Mouse (Mus musculus): Measurements from ENCODE around the gene Cnst. TPM values are rescaled to one million over a fixed set of nuclear protein-coding genes. Genes with fewer than 3 reads are reported as not detected.

Cnst gene
- total RNA-seq, 2 experiments from 2014 or later, result 31.9 to 34.4 TPM

GRCm38 (mm10) chr1:179563211-179563610 is 17.0 kb downstream of the Cnst start:
- DNase-seq (ENCODE audit: low spot score in 2 of 2), result no peak
- H3K27ac ChIP-seq, result no peak overlapping the region
- no peak for TF ChIP-seq CTCF (conservative IDR thresholded peaks at IDR 0.05)
- H3K4me3 ChIP-seq, result no peak overlapping the region

DNA sequence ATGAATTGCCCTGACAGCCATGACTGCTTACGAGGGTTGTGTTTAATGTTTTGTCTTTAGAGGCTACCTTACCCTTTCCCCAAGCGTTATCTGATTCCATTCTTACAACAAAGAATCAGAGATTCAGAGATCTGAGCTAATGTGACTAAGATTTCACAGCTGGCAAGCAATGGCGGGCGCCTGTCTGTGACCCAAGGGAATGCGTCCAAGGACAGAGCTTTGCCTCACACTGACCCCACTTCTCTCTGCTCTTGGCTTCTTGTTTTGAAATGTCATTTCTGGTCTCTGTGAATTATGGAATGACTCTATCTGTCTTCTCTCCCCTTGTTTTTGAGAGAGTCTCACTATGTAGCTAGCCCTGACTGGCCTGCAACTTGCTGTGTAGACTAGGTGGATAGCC is 17.8 kb downstream of the Cnst start:
- no peak for DNase-seq (ENCODE audit: low spot score in 2 of 2)
- no peak for TF ChIP-seq CTCF (conservative IDR thresholded peaks at IDR 0.05)
- H3K27ac ChIP-seq, result no peak overlapping the region
- no peak overlapping the region for H3K4me3 ChIP-seq

- DNase-seq (ENCODE audit: low spot score in 2 of 2), result no peak
- Histone ChIP-seq H3K27ac (no peak overlapping the region), H3K4me3 (no peak overlapping the region)
- no peak for TF ChIP-seq CTCF (conservative IDR thresholded peaks at IDR 0.05)
These were observed 21.4 kb downstream of the Cnst start for GRCm38 (mm10) chr1:179567558-179567957.

DNA sequence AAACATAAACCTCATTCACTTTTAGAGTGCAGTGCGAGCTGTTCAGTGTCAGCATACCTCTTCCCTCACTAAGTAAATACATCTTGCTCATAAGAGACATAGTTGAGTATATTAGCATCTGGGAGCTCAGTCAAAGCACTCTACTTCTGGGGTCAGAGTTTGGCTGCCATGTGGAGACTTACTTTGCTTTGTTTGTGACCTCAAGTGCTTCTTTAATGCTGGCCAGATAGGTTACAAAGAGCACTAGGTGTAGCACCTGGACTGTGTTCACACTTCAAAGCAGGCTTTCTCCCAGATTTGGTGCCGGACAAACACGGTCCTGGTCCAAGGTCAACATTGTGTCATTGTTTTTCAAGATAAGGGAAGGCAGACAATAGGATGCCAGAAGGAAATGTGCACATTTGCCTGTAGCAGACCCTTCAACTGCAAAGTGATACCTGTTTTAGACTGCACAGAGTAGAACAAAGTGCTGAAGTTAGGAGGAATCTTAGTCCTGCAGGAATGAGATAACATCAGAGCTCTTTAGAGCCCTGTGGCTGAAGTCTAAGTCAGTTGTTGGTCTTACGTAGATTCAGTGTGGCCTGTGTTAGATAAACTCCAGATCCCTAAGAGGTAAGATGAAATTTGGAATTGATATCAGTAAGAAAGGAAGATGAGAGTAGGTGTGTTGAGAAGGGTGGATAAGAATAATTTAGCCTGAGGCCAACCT is 22.7 kb downstream of the Cnst start:
- Histone ChIP-seq H3K27ac (no peak overlapping the region), H3K4me3 (no peak overlapping the region)
- no peak for DNase-seq (ENCODE audit: low spot score in 2 of 2)
- TF ChIP-seq CTCF (conservative IDR thresholded peaks at IDR 0.05), result no peak

GRCm38 (mm10) chr1:179570482-179570881 is 24.3 kb downstream of the Cnst start:
- Histone ChIP-seq H3K27ac (peak overlapping the region; percentile 29), H3K4me3 (no peak overlapping the region)
- DNase-seq (ENCODE audit: low spot score in 2 of 2), result no peak
- TF ChIP-seq CTCF (conservative IDR thresholded peaks at IDR 0.05), result no peak

GRCm38 (mm10) chr1:179571686-179572085 is 25.5 kb downstream of the Cnst start:
- no peak for TF ChIP-seq CTCF (conservative IDR thresholded peaks at IDR 0.05)
- no peak for DNase-seq (ENCODE audit: low spot score in 2 of 2)
- no peak overlapping the region for H3K27ac ChIP-seq
- no peak overlapping the region for H3K4me3 ChIP-seq

DNA sequence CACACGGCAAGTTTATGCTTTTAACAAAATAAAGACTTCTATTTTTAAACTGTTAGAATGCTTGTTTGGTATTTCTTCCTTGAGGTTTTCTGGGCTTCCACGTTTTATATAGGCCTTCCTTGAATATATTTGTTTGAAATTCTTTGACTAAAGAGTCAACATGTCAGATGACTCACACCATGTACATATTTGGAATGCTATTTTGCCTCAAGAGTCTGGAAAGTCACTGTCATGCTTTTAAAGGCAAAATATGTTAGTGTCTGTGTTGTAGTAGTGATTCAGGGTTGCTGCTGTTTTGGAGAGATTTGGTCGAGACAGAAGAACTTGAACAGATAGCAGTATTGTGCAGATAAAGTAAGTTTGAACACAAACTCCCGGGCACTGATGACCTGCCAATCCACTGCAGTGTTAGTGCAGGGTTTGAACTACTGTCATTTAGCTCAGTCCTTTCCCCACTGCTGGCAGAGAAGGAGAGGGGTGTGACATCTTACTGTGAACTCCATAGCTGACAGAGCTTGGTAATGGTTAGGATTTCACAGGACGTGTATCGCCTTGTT is 27.6 kb downstream of the Cnst start:
- TF ChIP-seq CTCF (conservative IDR thresholded peaks at IDR 0.05), result no peak

DNA sequence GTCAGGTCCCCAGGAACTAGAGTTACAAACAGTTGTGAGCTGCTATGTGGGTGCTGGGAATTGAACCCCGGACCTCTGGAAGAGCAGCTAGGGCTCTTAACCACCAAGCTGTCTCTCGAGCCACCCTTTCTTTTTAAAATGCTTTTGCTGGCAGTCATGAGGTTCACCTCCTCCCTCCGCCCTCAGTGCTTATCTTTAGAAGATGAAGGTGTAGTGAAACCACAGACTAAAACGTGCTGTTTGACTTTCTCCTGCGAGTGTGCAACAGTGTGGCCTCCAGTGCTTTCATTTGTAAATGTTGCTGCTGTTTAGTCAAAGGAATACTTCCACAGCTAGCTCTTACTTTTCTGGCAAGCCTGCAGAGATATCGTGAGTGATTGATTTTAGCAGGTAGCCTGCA is 32.5 kb downstream of the Cnst start:
- TF ChIP-seq CTCF (conservative IDR thresholded peaks at IDR 0.05), result no peak
- Histone ChIP-seq H3K27ac (no peak overlapping the region), H3K4me3 (no peak overlapping the region)
- no peak for DNase-seq (ENCODE audit: low spot score in 2 of 2)

More for the DNA sequence above, 27.6 kb downstream of the Cnst start:
- DNase-seq (ENCODE audit: low spot score in 2 of 2), result no peak
- H3K4me3 ChIP-seq, result no peak overlapping the region
- H3K27ac ChIP-seq, result no peak overlapping the region

GRCm38 (mm10) chr1:179580200-179580599 is 34.0 kb downstream of the Cnst start:
- H3K27ac ChIP-seq, result no peak overlapping the region
- no peak for TF ChIP-seq CTCF (conservative IDR thresholded peaks at IDR 0.05)
- H3K4me3 ChIP-seq, result no peak overlapping the region

GRCm38 (mm10) chr1:179581422-179581821 is 35.3 kb downstream of the Cnst start:
- no peak overlapping the region for H3K27ac ChIP-seq
- H3K4me3 ChIP-seq, result no peak overlapping the region
- DNase-seq (ENCODE audit: low spot score in 2 of 2), result no peak
- TF ChIP-seq CTCF (conservative IDR thresholded peaks at IDR 0.05), result no peak

More at GRCm38 (mm10) chr1:179580200-179580599, 34.0 kb downstream of the Cnst start:
- DNase-seq (ENCODE audit: low spot score in 2 of 2), result no peak

DNA sequence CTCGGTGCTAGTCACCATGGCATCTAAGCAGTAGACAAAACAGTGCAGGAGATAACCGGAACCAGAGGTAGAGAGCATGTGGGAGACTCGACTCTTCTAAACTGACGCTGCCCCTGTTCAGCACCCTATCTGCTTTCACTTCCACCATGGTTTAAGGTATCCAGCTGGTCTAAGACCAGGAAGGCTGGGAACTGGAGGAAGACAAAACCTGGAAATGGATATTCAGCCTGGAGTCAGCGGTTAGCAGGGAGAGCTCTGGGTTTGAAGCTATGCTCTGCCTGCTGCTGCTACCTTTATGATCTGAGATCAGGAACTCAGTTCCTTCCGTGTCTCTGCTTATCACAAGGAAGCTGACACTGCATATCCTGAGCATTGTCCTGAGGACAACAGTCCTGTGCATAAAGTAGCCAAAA is 35.9 kb downstream of the Cnst start:
- TF ChIP-seq CTCF (conservative IDR thresholded peaks at IDR 0.05), result no peak
- Histone ChIP-seq H3K27ac (no peak overlapping the region), H3K4me3 (no peak overlapping the region)
- DNase-seq (ENCODE audit: low spot score in 2 of 2), result no peak

- DNase-seq (ENCODE audit: low spot score in 2 of 2), result no peak
- no peak overlapping the region for H3K4me3 ChIP-seq
- TF ChIP-seq CTCF (conservative IDR thresholded peaks at IDR 0.05), result no peak
- H3K27ac ChIP-seq, result no peak overlapping the region
These were observed 36.9 kb downstream of the Cnst start for GRCm38 (mm10) chr1:179583090-179583489.

GRCm38 (mm10) chr1:179584220-179584619 is 38.0 kb downstream of the Cnst start:
- DNase-seq (ENCODE audit: low spot score in 2 of 2), result no peak
- no peak for TF ChIP-seq CTCF (conservative IDR thresholded peaks at IDR 0.05)
- H3K27ac ChIP-seq, result no peak overlapping the region
- no peak overlapping the region for H3K4me3 ChIP-seq

DNA sequence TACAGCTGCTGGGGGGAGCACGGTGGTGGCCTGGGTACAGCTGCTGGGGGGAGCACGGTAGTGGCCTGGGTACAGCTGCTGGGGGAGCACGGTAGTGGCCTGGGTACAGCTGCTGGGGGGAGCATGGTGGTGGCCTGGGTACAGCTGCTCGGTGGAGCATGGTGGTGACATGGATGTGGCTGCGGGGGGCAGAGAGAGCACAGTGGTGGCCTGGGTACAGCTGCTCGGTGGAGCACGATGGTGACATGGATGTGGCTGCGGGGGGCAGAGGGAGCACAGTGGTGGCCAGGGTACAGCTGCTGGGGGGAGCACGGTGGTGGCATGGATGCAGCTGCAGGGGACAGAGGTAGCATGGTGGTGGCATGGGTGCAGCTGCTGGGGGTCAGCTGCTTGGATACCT is 39.5 kb downstream of the Cnst start:
- TF ChIP-seq CTCF (conservative IDR thresholded peaks at IDR 0.05), result no peak
- no peak overlapping the region for H3K4me3 ChIP-seq

More for the DNA sequence above, 39.5 kb downstream of the Cnst start:
- H3K27ac ChIP-seq, result no peak overlapping the region
- DNase-seq (ENCODE audit: low spot score in 2 of 2), result no peak
